Mouse (Mus musculus): Measurements from ENCODE around the gene Mfsd5.

- no peak for TF ChIP-seq EP300 (IDR thresholded peaks at IDR 0.05)
- no peak for TF ChIP-seq CTCF (IDR thresholded peaks at IDR 0.05)
Observed at GRCm38 (mm10) chr15:102239851-102240250, 39.4 kb upstream of the Mfsd5 start.
